Mouse (Mus musculus) MEL (cell line): ENCODE measurements around the gene Spata1.

ENCODE experiments used
- CTCF ChIP-seq, 3 experiments: IDR thresholded peaks in 2 of 3; conservative IDR thresholded peaks in 1 of 3; 2 replicates each; pipeline ENCODE4 v1.5.1; 2011 to 2012; ENCODE audit warnings: low read length in 3 of 3, low read depth in 2 of 3, mild to moderate bottlenecking in 2 of 3, improper control_type of control experiment in 1 of 3, inconsistent platforms in 1 of 3, mixed read lengths in 1 of 3, moderate library complexity in 1 of 3; ENCODE audit not compliant: control insufficient read depth in 1 of 3, insufficient read depth in 1 of 3, poor library complexity in 1 of 3, severe bottlenecking in 1 of 3
- EP300 ChIP-seq, 2 experiments: IDR thresholded peaks; 2 replicates each; pipeline ENCODE4 v1.6.1; 2011; ENCODE audit warnings: improper control_type of control experiment in 2 of 2, low read length in 2 of 2, low read depth in 1 of 2, mild to moderate bottlenecking in 1 of 2
- POLR2A ChIP-seq, 2 experiments: IDR thresholded peaks; 2 replicates each; pipeline ENCODE4 v1.6.1; 2011 to 2012; ENCODE audit warnings: low read length in 2 of 2, mild to moderate bottlenecking in 2 of 2, control low read depth in 1 of 2, improper control_type of control experiment in 1 of 2, low read depth in 1 of 2, moderate library complexity in 1 of 2; ENCODE audit not compliant: control insufficient read depth in 1 of 2, insufficient read depth in 1 of 2, poor library complexity in 1 of 2

- no peak for TF ChIP-seq CTCF (IDR thresholded peaks at IDR 0.05 in 2 of 3, conservative IDR thresholded peaks at IDR 0.05 in 1 of 3; ENCODE audit: control insufficient read depth in 1 of 3, insufficient read depth in 1 of 3, low read depth in 2 of 3, low read length in 3 of 3, poor library complexity in 1 of 3, severe bottlenecking in 1 of 3)
- peak in 1 of 2 experiments; percentile 23; a peak in 1 of 4 replicates for TF ChIP-seq EP300 (IDR thresholded peaks at IDR 0.05; ENCODE audit: low read depth in 1 of 2, low read length in 2 of 2)
- peak; percentile 71 to 76; a peak in 1 of 4 replicates for TF ChIP-seq POLR2A (IDR thresholded peaks at IDR 0.05; ENCODE audit: control insufficient read depth in 1 of 2, insufficient read depth in 1 of 2, low read depth in 1 of 2, low read length in 2 of 2, poor library complexity in 1 of 2)
Measured at GRCm38 (mm10) chr3:146499431-146500002, at the start of gene Spata1, which contains the start of gene Gng5.
